Mouse (Mus musculus) midbrain, embryonic 13.5 days (tissue): ENCODE results near the gene Dclre1b. TPM values are rescaled to one million over a fixed set of nuclear protein-coding genes. Genes with fewer than 3 reads are reported as not detected.
"Not testable (repeated sequence)": the region's sequence is repeated elsewhere in the genome, so short reads cannot be mapped to it uniquely, and the experiment has no call there.

Experiments
- ATAC-seq: fragments of 200-750 bp; cut with Nextera tagmentation; 2 replicates; pipeline ENCODE4 v1.8.0; 2017; ENCODE audit warnings: mild to moderate bottlenecking, moderate TSS enrichment, moderate library complexity
- H3K27ac ChIP-seq: fragments of 300-500 bp; sonication (generic); 2 replicates; pipeline ENCODE4 v1.5.1; 2015; ENCODE audit warnings: inconsistent platforms, mild to moderate bottlenecking, moderate library complexity
- H3K27me3 ChIP-seq: fragments of 300-500 bp; sonication (generic); 2 replicates; pipeline ENCODE4 v1.6.1; 2015; ENCODE audit warnings: mild to moderate bottlenecking, inconsistent platforms
- H3K36me3 ChIP-seq: fragments of 300-500 bp; sonication (generic); 2 replicates; pipeline ENCODE4 v1.6.1; 2015; ENCODE audit warnings: mild to moderate bottlenecking, inconsistent platforms
- H3K4me1 ChIP-seq: fragments of 300-500 bp; sonication (generic); replicated peaks from 2 replicates; pipeline ENCODE4 v1.6.1; 2015; ENCODE audit warnings: inconsistent platforms
- H3K4me2 ChIP-seq: fragments of 300-500 bp; sonication (generic); replicated peaks from 2 replicates; pipeline ENCODE4 v1.6.1; 2015; ENCODE audit warnings: moderate library complexity, mild to moderate bottlenecking, inconsistent platforms
- H3K4me3 ChIP-seq: fragments of 300-500 bp; sonication (generic); replicated peaks from 2 replicates; pipeline ENCODE4 v1.5.1; 2015; ENCODE audit warnings: mild to moderate bottlenecking, inconsistent platforms
- H3K9ac ChIP-seq: fragments of 300-500 bp; sonication (generic); replicated peaks from 2 replicates; pipeline ENCODE4 v1.6.1; 2015; ENCODE audit warnings: mild to moderate bottlenecking, inconsistent platforms
- H3K9me3 ChIP-seq: fragments of 300-500 bp; sonication (generic); 2 replicates; pipeline ENCODE4 v1.6.1; 2016; ENCODE audit warnings: mild to moderate bottlenecking, inconsistent platforms
- WGBS: fragments of 180-500 bp; shearing (Covaris S2); methylation state at CpG from one replicate; pipeline ENCODE4 v1.1.7; 2015; 5-methylcytosine and 5-hydroxymethylcytosine counted together
- polyA plus RNA-seq: library from polyadenylated mRNA; unstranded; fragments of >200 nt; fragmentation: Nextera tagmentation; extraction: Ambion mirVana; gene quantifications from 2 replicates; pipeline ENCODE4 v1.2.1, GENCODE M21; 2015

Gene Dclre1b
- polyA plus RNA-seq, 1 experiment from 2014 or later = 23.7 TPM

- H3K4me2 ChIP-seq = no peak overlapping the region
These were observed 7.4 kb downstream of the Dclre1b start for GRCm38 (mm10) chr3:103801631-103802531.

DNA sequence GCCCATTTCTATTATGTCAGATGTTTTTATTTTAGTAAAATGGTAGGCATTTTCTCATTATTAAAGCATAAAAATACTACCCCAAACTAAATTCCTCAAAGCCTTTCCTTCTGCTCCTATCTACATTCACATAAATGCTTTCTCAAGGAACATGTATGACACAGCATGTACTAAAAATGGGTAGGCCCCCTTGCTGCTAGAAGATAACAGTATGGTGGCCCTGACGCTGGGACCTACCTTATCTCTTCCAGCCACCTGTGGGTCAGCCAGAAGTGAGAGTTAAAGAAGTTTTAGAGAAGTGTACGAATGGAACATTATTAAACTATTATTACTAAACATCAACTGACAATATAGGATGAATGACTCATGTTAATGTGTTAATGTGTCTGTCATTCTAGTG is 9.7 kb downstream of the Dclre1b start:
- ATAC-seq = no peak
- no peaks in the 10 kb centered on the region for H3K9me3 ChIP-seq
- H3K27me3 ChIP-seq = no peaks in the 10 kb centered on the region
- no peak overlapping the region for H3K4me3 ChIP-seq
- H3K4me2 ChIP-seq = no peak overlapping the region
- no peak overlapping the region for H3K27ac ChIP-seq
- H3K4me1 ChIP-seq = no peaks in the 10 kb centered on the region
- H3K9ac ChIP-seq = no peak overlapping the region
- 94% methylated on average over 2 of the region's 2 CpGs for WGBS
- peaks cover 28% of the 10 kb centered on the region for H3K36me3 ChIP-seq

More at GRCm38 (mm10) chr3:103801631-103802531, 7.4 kb downstream of the Dclre1b start:
- no peaks in the 10 kb centered on the region for H3K9me3 ChIP-seq
- H3K27me3 ChIP-seq = no peaks in the 10 kb centered on the region
- WGBS = 87% methylated on average over 10 of the region's 10 CpGs
- H3K27ac ChIP-seq = no peak overlapping the region
- no peak overlapping the region for H3K9ac ChIP-seq
- ATAC-seq = no peak
- no peaks in the 10 kb centered on the region for H3K4me1 ChIP-seq
- H3K36me3 ChIP-seq = peaks cover 38% of the 10 kb centered on the region
- H3K4me3 ChIP-seq = no peak overlapping the region

DNA sequence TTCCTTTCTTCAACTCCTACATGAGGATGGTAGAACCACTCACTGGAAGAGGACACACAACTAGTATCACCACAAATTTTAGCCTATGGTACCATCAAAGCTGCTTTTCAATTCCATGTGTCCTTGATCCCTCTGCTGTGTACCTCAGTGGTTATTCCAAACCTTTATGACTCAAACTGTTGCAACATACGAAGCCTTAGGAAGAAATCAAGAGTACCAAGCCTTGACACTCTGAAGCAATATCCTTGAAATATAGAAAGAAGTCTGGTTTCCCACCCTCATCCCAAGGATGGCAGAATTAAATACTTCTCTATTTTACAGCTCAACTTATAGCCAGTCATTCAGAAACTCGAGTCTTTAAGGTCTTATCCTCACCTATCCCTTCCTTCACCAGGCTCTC is 12.9 kb downstream of the Dclre1b start:
- no peak overlapping the region for H3K4me3 ChIP-seq
- ATAC-seq = no peak
- WGBS = 67% methylated on average over 2 of the region's 2 CpGs

DNA sequence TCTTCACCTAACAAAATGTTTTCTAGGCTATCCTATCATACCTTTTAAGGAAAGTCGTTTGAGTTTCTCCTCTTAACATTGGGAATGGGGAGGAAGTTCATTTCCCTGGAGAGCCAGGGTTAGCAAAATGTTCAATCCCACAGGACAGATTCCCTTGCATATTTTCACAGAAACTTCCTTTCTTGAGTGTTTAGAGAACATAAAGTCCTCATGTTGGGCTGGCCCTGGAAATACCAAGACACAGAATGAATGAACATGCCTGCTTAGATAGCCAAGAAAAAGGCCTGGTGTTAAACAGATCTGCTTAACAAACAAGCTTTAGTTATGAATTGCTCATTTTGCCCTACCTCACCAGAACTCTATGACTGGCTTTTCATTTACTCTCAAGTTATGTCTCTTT is 16.7 kb downstream of the Dclre1b start:
- Histone ChIP-seq H3K9ac (no peak overlapping the region), H3K27me3 (0 out of 2 replicates have a peak, but pooled peaks cover 4% of the 10 kb centered on the region), H3K36me3 (no peaks in the 10 kb centered on the region), H3K9me3 (no peaks in the 10 kb centered on the region), H3K4me3 (no peak overlapping the region), H3K27ac (no peak overlapping the region), H3K4me1 (peaks cover 27% of the 10 kb centered on the region), H3K4me2 (no peak overlapping the region)
- WGBS = 89% methylated on average over 1 of the region's 1 CpGs
- ATAC-seq = no peak

More for the DNA sequence above, 12.9 kb downstream of the Dclre1b start:
- Histone ChIP-seq H3K4me2 (no peak overlapping the region), H3K9ac (no peak overlapping the region), H3K27ac (no peak overlapping the region), H3K9me3 (no peaks in the 10 kb centered on the region), H3K4me1 (peaks cover 5% of the 10 kb centered on the region), H3K27me3 (0 out of 2 replicates have a peak, but pooled peaks cover 4% of the 10 kb centered on the region), H3K36me3 (0 out of 2 replicates have a peak, but pooled peaks cover under 1% of the 10 kb centered on the region)

GRCm38 (mm10) chr3:103792111-103792406 is 17.2 kb downstream of the Dclre1b start:
- not testable (repeated sequence) for H3K9me3 ChIP-seq, H3K27ac ChIP-seq, H3K27me3 ChIP-seq, H3K36me3 ChIP-seq, ATAC-seq
- Histone ChIP-seq H3K4me1 (peaks cover 30% of the 10 kb centered on the region), H3K4me3 (peak overlapping the region; percentile 95), H3K4me2 (peak overlapping the region; percentile 89), H3K9ac (peak overlapping the region; percentile 94; the same call in 1 of the 2 replicates)
- WGBS = 82% methylated on average over 5 of the region's 5 CpGs

DNA sequence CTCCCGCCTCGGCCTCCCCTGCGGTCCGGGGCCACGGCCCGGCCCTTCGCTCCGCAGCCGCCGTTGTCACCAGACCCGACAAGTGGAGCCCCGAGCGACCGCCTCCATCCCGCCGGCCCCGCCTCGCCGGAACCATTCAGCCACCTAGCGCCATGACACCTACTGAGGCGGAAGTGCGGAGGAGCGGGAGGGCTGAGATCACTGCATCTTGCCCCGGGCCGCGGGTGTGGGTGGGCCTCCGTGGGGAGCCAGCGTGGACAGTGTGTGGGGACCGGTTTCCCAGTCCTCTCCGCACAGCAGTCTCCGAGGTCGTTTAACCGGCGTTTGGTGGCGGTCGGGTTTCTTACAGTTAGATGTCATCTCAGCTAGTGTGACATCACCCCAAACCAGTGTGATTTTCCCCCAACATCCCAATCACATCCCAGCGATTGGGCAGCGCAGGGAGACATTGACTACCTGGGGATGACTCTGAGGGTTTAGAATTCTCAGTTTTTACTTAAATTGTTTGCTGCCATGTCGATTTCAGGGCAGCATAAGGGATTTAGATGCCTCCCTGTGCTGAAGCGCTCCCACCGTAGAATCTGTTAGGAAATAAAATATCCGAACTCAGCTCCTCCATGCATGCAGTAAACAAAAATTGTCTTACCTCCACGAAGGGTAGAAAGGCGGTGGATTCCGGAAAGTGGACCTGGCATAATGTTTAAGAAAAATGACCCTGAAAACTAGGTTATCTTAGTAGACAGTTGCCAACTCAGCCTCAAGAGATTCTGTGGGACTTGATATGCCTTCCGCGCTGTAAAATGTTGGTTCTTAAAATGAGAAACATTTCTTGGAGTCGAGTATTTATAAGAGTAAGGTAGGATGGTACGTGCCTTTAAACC is 17.8 kb downstream of the Dclre1b start, which contains the start of gene Hipk1:
Hipk1 (minus strand) TSS at position 334 of the 881 bp plus-strand sequence.
- peaks cover 31% of the 10 kb centered on the region for H3K4me1 ChIP-seq
- WGBS = 11% methylated on average over 47 of the region's 49 CpGs
- no peaks in the 10 kb centered on the region for H3K36me3 ChIP-seq
- H3K4me3 ChIP-seq = peak within 1 kb of the TSS; percentile 95
- H3K27me3 ChIP-seq = 0 out of 2 replicates have a peak, but pooled peaks cover 4% of the 10 kb centered on the region
- peak; percentile 98 for ATAC-seq
- H3K9ac ChIP-seq = peak within 1 kb of the TSS; percentile 94
- H3K9me3 ChIP-seq = no peaks in the 10 kb centered on the region
- H3K4me2 ChIP-seq = peak within 1 kb of the TSS; percentile 89
- H3K27ac ChIP-seq = peak within 1 kb of the TSS; percentile 90

- Histone ChIP-seq H3K9me3 (no peaks in the 10 kb centered on the region), H3K36me3 (no peaks in the 10 kb centered on the region), H3K27ac (peak overlapping the region; percentile 90), H3K4me1 (peaks cover 31% of the 10 kb centered on the region), H3K4me2 (peak overlapping the region; percentile 89), H3K9ac (peak overlapping the region; percentile 94), H3K27me3 (0 out of 2 replicates have a peak, but pooled peaks cover 4% of the 10 kb centered on the region), H3K4me3 (peak overlapping the region; percentile 95)
- WGBS = under 1% methylated on average over 60 of the region's 61 CpGs
- peak; percentile 89 for ATAC-seq
These were observed 18.7 kb downstream of the Dclre1b start for GRCm38 (mm10) chr3:103790346-103791145.

- Histone ChIP-seq H3K4me3 (peak overlapping the region; percentile 95), H3K4me1 (peaks cover 31% of the 10 kb centered on the region), H3K9me3 (no peaks in the 10 kb centered on the region), H3K27ac (peak overlapping the region; percentile 90), H3K27me3 (0 out of 2 replicates have a peak, but pooled peaks cover 4% of the 10 kb centered on the region), H3K36me3 (no peaks in the 10 kb centered on the region), H3K9ac (peak overlapping the region; percentile 94), H3K4me2 (peak overlapping the region; percentile 89)
- ATAC-seq = no peak
- 3% methylated on average over 14 of the region's 14 CpGs for WGBS
These were observed 19.3 kb downstream of the Dclre1b start for GRCm38 (mm10) chr3:103789891-103790345.

GRCm38 (mm10) chr3:103789096-103789495 is 20.1 kb downstream of the Dclre1b start:
- peak overlapping the region; percentile 95 for H3K4me3 ChIP-seq
- H3K27ac ChIP-seq = no peak overlapping the region
- H3K4me1 ChIP-seq = peaks cover 31% of the 10 kb centered on the region
- no peak overlapping the region for H3K9ac ChIP-seq
- no peak for ATAC-seq
- H3K9me3 ChIP-seq = no peaks in the 10 kb centered on the region
- H3K4me2 ChIP-seq = peak overlapping the region; percentile 89; the same call in 1 of the 2 replicates
- H3K36me3 ChIP-seq = no peaks in the 10 kb centered on the region
- H3K27me3 ChIP-seq = 0 out of 2 replicates have a peak, but pooled peaks cover 4% of the 10 kb centered on the region
- 90% methylated on average over 7 of the region's 7 CpGs for WGBS

DNA sequence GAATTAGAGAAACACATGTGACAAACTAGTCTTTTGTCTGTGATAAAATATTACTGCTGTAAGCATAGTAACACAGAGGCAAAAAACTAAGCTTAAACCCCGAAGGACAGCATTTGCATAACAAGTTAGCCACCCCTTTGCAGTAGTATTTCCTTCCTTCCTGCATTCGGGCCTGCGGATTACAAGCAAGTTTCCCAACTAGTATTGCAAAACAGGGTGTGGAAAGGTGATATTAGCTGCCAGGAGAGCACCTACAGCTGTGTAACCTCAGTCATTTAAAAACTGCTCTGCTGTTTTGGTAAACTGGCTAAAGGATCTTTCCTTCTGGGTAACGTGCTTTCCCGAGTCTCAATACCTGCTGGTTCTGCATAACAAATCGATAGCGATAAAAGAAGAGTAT is 22.0 kb downstream of the Dclre1b start:
- ATAC-seq = no peak
- Histone ChIP-seq H3K36me3 (no peaks in the 10 kb centered on the region), H3K4me2 (no peak overlapping the region), H3K4me3 (no peak overlapping the region), H3K9ac (no peak overlapping the region), H3K4me1 (peaks cover 31% of the 10 kb centered on the region), H3K9me3 (no peaks in the 10 kb centered on the region), H3K27ac (no peak overlapping the region), H3K27me3 (no peaks in the 10 kb centered on the region)
- 69% methylated on average over 7 of the region's 7 CpGs for WGBS
